In genomic region chr13:104228384-104229066, GRCm38 (mm10) we compare ENCODE assay signal across 8 mouse cellular contexts. TPM values are rescaled to one million over a fixed set of nuclear protein-coding genes. Genes with fewer than 3 reads are reported as not detected.
DNase-seq lines count a peak whose midpoint lies in the region; ATAC-seq and TF ChIP-seq lines count a peak whose summit lies in the region.

Cenpk (plus strand) TSS chr13:104228611.
Ppwd1 (minus strand) TSS chr13:104228843.

- peaks cover 9% of the 10 kb centered on the region for H3K36me3 ChIP-seq in embryonic facial prominence, embryonic 14.5 days (ENCODE audit: control insufficient read depth, insufficient read depth, low read length)
- H3K36me3 ChIP-seq in heart, adult 2 months (ENCODE audit: control insufficient read depth, insufficient read depth, low read length) = peaks cover 6% of the 10 kb centered on the region
- peaks cover 9% of the 10 kb centered on the region for H3K36me3 ChIP-seq in limb, embryonic 13.5 days
- H3K36me3 ChIP-seq in midbrain, embryonic 16.5 days (ENCODE audit: control insufficient read depth, insufficient read depth, low read length) = no peaks in the 10 kb centered on the region

- intact Hi-C loops in heart, adult 2 months (cut with DNase I) = loop anchor here (2.0 kb wide), 1 partner anchor 50 kb away; the partner anchor contains the start of genes Trappc13 and Trim23

- H3K9ac ChIP-seq in embryonic facial prominence, embryonic 14.5 days (ENCODE audit: low read depth, low read length) = peak within 1 kb of the TSS; percentile 92
- peak within 1 kb of the TSS; percentile 77 for H3K9ac ChIP-seq in heart, adult 2 months (ENCODE audit: low read depth, low read length)
- peak within 1 kb of the TSS; percentile 86 for H3K9ac ChIP-seq in limb, embryonic 13.5 days
- peak within 1 kb of the TSS; percentile 85 for H3K9ac ChIP-seq in midbrain, embryonic 16.5 days (ENCODE audit: low read depth, low read length)

- DNase-seq in 3T3-L1 (ENCODE audit: low read depth, low spot score) = peak; percentile 95
- peak; percentile 91 to 96 for DNase-seq in adrenal gland, postnatal 4 days (ENCODE audit: low spot score in 2 of 2)
- peak; percentile 98 for DNase-seq in embryonic facial prominence, embryonic 14.5 days (ENCODE audit: low spot score)
- peak; percentile 97 to 99 for DNase-seq in heart, adult 2 months
- DNase-seq in kidney, adult 8-10 months = peak; percentile 93 to 96
- peak; percentile 94 to 96 for DNase-seq in spleen, postnatal 10 days (ENCODE audit: low spot score in 2 of 2)

- no peaks in the 10 kb centered on the region for H3K9me3 ChIP-seq in embryonic facial prominence, embryonic 14.5 days (ENCODE audit: control insufficient read depth, low read length)
- H3K9me3 ChIP-seq in limb, embryonic 13.5 days = no peaks in the 10 kb centered on the region
- H3K9me3 ChIP-seq in midbrain, embryonic 16.5 days (replicated peaks; ENCODE audit: control insufficient read depth, low read length, poor library complexity, severe bottlenecking) = no peaks in the 10 kb centered on the region

- TF ChIP-seq POLR2A in heart, adult 2 months (IDR thresholded peaks at IDR 0.05; ENCODE audit: insufficient read depth, low read depth, low read length) = peak; percentile 95

- peak within 1 kb of the TSS; percentile 95 for H3K27ac ChIP-seq in embryonic facial prominence, embryonic 14.5 days (replicated peaks; ENCODE audit: low read depth, low read length)
- H3K27ac ChIP-seq in heart, adult 2 months = peak within 1 kb of the TSS; percentile 88
- peak within 1 kb of the TSS; percentile 93 for H3K27ac ChIP-seq in limb, embryonic 13.5 days
- H3K27ac ChIP-seq in midbrain, embryonic 16.5 days (ENCODE audit: low read length) = peak within 1 kb of the TSS; percentile 93

- no peaks in the 10 kb centered on the region; the same call in 1 of the 2 replicates for H3K79me2 ChIP-seq in heart, adult 2 months (replicated peaks; ENCODE audit: control insufficient read depth, insufficient read depth, low read length)

- H3K4me2 ChIP-seq in embryonic facial prominence, embryonic 14.5 days (ENCODE audit: low read depth, low read length) = peak within 1 kb of the TSS; percentile 79
- H3K4me2 ChIP-seq in limb, embryonic 13.5 days (replicated peaks) = peak within 1 kb of the TSS; percentile 64
- peak within 1 kb of the TSS; percentile 81 for H3K4me2 ChIP-seq in midbrain, embryonic 16.5 days (ENCODE audit: low read length)

- peak; percentile 73; the same call in 1 of the 2 replicates for TF ChIP-seq EP300 in heart, adult 2 months (IDR thresholded peaks at IDR 0.05; ENCODE audit: insufficient read depth, low read depth, low read length)

- no peak for TF ChIP-seq CTCF in heart, adult 2 months (IDR thresholded peaks at IDR 0.05)

- peak within 1 kb of the TSS; percentile 82 for H3K4me3 ChIP-seq in embryonic facial prominence, embryonic 14.5 days (ENCODE audit: low read depth, low read length)
- peak within 1 kb of the TSS; percentile 84 for H3K4me3 ChIP-seq in heart, adult 2 months
- peak within 1 kb of the TSS; percentile 74 for H3K4me3 ChIP-seq in limb, embryonic 13.5 days
- peak within 1 kb of the TSS; percentile 85 for H3K4me3 ChIP-seq in midbrain, embryonic 16.5 days (ENCODE audit: low read depth, low read length)

- no peaks in the 10 kb centered on the region for H3K27me3 ChIP-seq in embryonic facial prominence, embryonic 14.5 days (replicated peaks; ENCODE audit: control insufficient read depth, insufficient read depth, low read length)
- no peaks in the 10 kb centered on the region for H3K27me3 ChIP-seq in heart, adult 2 months (ENCODE audit: control insufficient read depth, insufficient read depth, low read length)
- no peaks in the 10 kb centered on the region for H3K27me3 ChIP-seq in limb, embryonic 13.5 days
- no peaks in the 10 kb centered on the region for H3K27me3 ChIP-seq in midbrain, embryonic 16.5 days (ENCODE audit: control insufficient read depth, insufficient read depth, low read depth, low read length)

- H3K4me1 ChIP-seq in embryonic facial prominence, embryonic 14.5 days (ENCODE audit: control insufficient read depth, insufficient read depth, low read length) = peaks cover 9% of the 10 kb centered on the region
- H3K4me1 ChIP-seq in heart, adult 2 months (ENCODE audit: control insufficient read depth, insufficient read depth, low read length) = peaks cover 2% of the 10 kb centered on the region
- H3K4me1 ChIP-seq in limb, embryonic 13.5 days = peaks cover 17% of the 10 kb centered on the region
- peaks cover 16% of the 10 kb centered on the region for H3K4me1 ChIP-seq in midbrain, embryonic 16.5 days (ENCODE audit: control insufficient read depth, insufficient read depth, low read length)

- WGBS in embryonic facial prominence, embryonic 14.5 days = under 1% methylated on average over 55 of the region's 55 CpGs
- WGBS in heart, adult 2 months = under 1% methylated on average over 55 of the region's 55 CpGs
- under 1% methylated on average over 55 of the region's 55 CpGs for WGBS in limb, embryonic 13.5 days
- under 1% methylated on average over 55 of the region's 55 CpGs for WGBS in midbrain, embryonic 16.5 days

- ATAC-seq in embryonic facial prominence, embryonic 14.5 days (ENCODE audit: low read depth) = peak; percentile 99
- ATAC-seq in limb, embryonic 13.5 days (ENCODE audit: low FRiP score, low read depth) = peak; percentile 99
- peak; percentile 100 for ATAC-seq in midbrain, embryonic 16.5 days

RNA-seq across cellular contexts. Expression of gene Cenpk, which starts in this region (rescaled TPM):
- 10 to 100 TPM; 10.8 to 11.0 TPM for total RNA-seq in adrenal gland, postnatal 4 days (2021)
- polyA plus RNA-seq in embryonic facial prominence, embryonic 14.5 days (2014; fragmentation: Nextera tagmentation; extraction: Ambion mirVana) = 52.3 and 53.4 TPM in 2 replicates
- total RNA-seq in heart, adult 2 months (2021) = under 1 TPM; 0.29 to 0.32 TPM
- not detected in 2 replicates for polyA plus RNA-seq in heart, adult 2 months (2012; rRNA removed)
- 78.1 and 86.2 TPM in 2 replicates for polyA plus RNA-seq in limb, embryonic 13.5 days (2015; fragmentation: Nextera tagmentation; extraction: Ambion mirVana)
- 9.6 and 10.6 TPM in 2 replicates for polyA plus RNA-seq in midbrain, embryonic 16.5 days (2015; fragmentation: Nextera tagmentation; extraction: Ambion mirVana)

RNA-seq across cellular contexts. Expression of gene Ppwd1, which starts in this region (rescaled TPM):
- 10 to 100 TPM; 21.5 to 21.6 TPM for total RNA-seq in adrenal gland, postnatal 4 days (2021)
- 11.9 and 13.1 TPM in 2 replicates for polyA plus RNA-seq in embryonic facial prominence, embryonic 14.5 days (2014; fragmentation: Nextera tagmentation; extraction: Ambion mirVana)
- total RNA-seq in heart, adult 2 months (2021) = 1 to 10 TPM; 6.3 to 6.8 TPM
- polyA plus RNA-seq in heart, adult 2 months (2012; rRNA removed) = 1.3 and 3.7 TPM in 2 replicates
- 16.2 and 17.4 TPM in 2 replicates for polyA plus RNA-seq in limb, embryonic 13.5 days (2015; fragmentation: Nextera tagmentation; extraction: Ambion mirVana)
- 6.4 and 6.7 TPM in 2 replicates for polyA plus RNA-seq in midbrain, embryonic 16.5 days (2015; fragmentation: Nextera tagmentation; extraction: Ambion mirVana)

Comparison
In these comparisons a context has a peak if more than half of its experiments do, and no peak if none do; other contexts are left out.
1. Peak in every context shown above with its lines: DNase-seq, ATAC-seq, H3K4me3 ChIP-seq and H3K27ac ChIP-seq.
2. RNA of gene Cenpk (total RNA-seq): 10.8 to 11.0 TPM in adrenal gland, postnatal 4 days; 0.29 to 0.32 TPM in heart, adult 2 months; every median in the first group is over 4 times any median in the second.
3. RNA of gene Cenpk (polyA plus RNA-seq): 78.1 to 86.2 TPM in limb, embryonic 13.5 days, 52.3 to 53.4 TPM in embryonic facial prominence, embryonic 14.5 days and 9.6 to 10.6 TPM in midbrain, embryonic 16.5 days; not detected in heart, adult 2 months; every median in the first group is over 10 times any median in the second.